Mouse (Mus musculus) heart, embryonic 16.5 days (tissue): Measurements from ENCODE around the gene Galnt7. TPM values are rescaled to one million over a fixed set of nuclear protein-coding genes. Genes with fewer than 3 reads are reported as not detected.

Source experiments
- ATAC-seq: fragments of 200-750 bp; cut with Nextera tagmentation; replicated peaks from 2 replicates; pipeline ENCODE4 v1.8.0; 2017; ENCODE audit warnings: moderate number of reproducible peaks; ENCODE audit not compliant: insufficient read depth, low FRiP score; ENCODE audit errors: extremely low read depth
- H3K27ac ChIP-seq: fragments of 300-500 bp; sonication (generic); 2 replicates; pipeline ENCODE4 v1.5.1; 2014; ENCODE audit warnings: mild to moderate bottlenecking, low read length, control low read depth, moderate library complexity
- H3K27me3 ChIP-seq: fragments of 300-500 bp; sonication (generic); 2 replicates; pipeline ENCODE4 v1.6.1; 2014; ENCODE audit warnings: low read length, mixed read lengths; ENCODE audit not compliant: control insufficient read depth, insufficient read depth
- H3K36me3 ChIP-seq: fragments of 300-500 bp; sonication (generic); 2 replicates; pipeline ENCODE4 v1.6.1; 2014; ENCODE audit not compliant: control insufficient read depth, insufficient read depth
- H3K4me1 ChIP-seq: fragments of 300-500 bp; sonication (generic); 2 replicates; pipeline ENCODE4 v1.6.1; 2014; ENCODE audit warnings: low read length, mixed read lengths; ENCODE audit not compliant: control insufficient read depth, insufficient read depth
- H3K4me2 ChIP-seq: fragments of 300-500 bp; sonication (generic); 2 replicates; pipeline ENCODE4 v1.6.1; 2014; ENCODE audit warnings: low read depth, mild to moderate bottlenecking, control low read depth, low read length
- H3K4me3 ChIP-seq: fragments of 300-500 bp; sonication (generic); 2 replicates; pipeline ENCODE4 v1.5.1; 2014; ENCODE audit warnings: mild to moderate bottlenecking, control low read depth, low read length
- H3K9ac ChIP-seq: fragments of 300-500 bp; sonication (generic); 2 replicates; pipeline ENCODE4 v1.6.1; 2014; ENCODE audit warnings: low read length, control low read depth
- H3K9me3 ChIP-seq: fragments of 300-500 bp; sonication (generic); replicated peaks from 2 replicates; pipeline ENCODE4 v1.6.1; 2016; ENCODE audit warnings: low read length; ENCODE audit not compliant: control insufficient read depth
- WGBS: fragments of 180-500 bp; shearing (Covaris S2); extraction: QIAGEN DNeasy Blood & Tissue Kit; methylation state at CpG from one replicate; pipeline ENCODE4 v1.1.7; 2014; 5-methylcytosine and 5-hydroxymethylcytosine counted together
- polyA plus RNA-seq: library from polyadenylated mRNA; unstranded; fragments of >200 nt; fragmentation: Nextera tagmentation; extraction: Ambion mirVana; gene quantifications from 2 replicates; pipeline ENCODE4 v1.2.1, GENCODE M21; 2015

Gene Galnt7
- polyA plus RNA-seq: 6.1 and 7.1 TPM in 2 replicates

GRCm38 (mm10) chr8:57652456-57653055 lies at the start of gene Galnt7:
Gene Galnt7 (minus strand): TSS chr8:57653032.
- peak within 1 kb of the TSS; percentile 70 for H3K4me2 ChIP-seq
- peak; percentile 90 for ATAC-seq
- H3K9ac ChIP-seq: peak within 1 kb of the TSS; percentile 97
- H3K27ac ChIP-seq: peak within 1 kb of the TSS; percentile 92
- H3K36me3 ChIP-seq: no peaks in the 10 kb centered on the region
- H3K27me3 ChIP-seq: no peaks in the 10 kb centered on the region
- no peaks in the 10 kb centered on the region for H3K9me3 ChIP-seq
- WGBS: under 1% methylated on average over 72 of the region's 74 CpGs
- H3K4me3 ChIP-seq: peak within 1 kb of the TSS; percentile 91
- H3K4me1 ChIP-seq: peaks cover 8% of the 10 kb centered on the region

- no peak overlapping the region for H3K9ac ChIP-seq
- ATAC-seq: no peak
- H3K27ac ChIP-seq: no peak overlapping the region
- H3K36me3 ChIP-seq: no peaks in the 10 kb centered on the region
- 68% methylated on average over 7 of the region's 7 CpGs for WGBS
- H3K27me3 ChIP-seq: no peaks in the 10 kb centered on the region
- H3K4me1 ChIP-seq: no peaks in the 10 kb centered on the region
- no peak overlapping the region for H3K4me2 ChIP-seq
- H3K4me3 ChIP-seq: no peak overlapping the region
- H3K9me3 ChIP-seq: no peaks in the 10 kb centered on the region
Measured at GRCm38 (mm10) chr8:57688633-57689032, 35.8 kb upstream of the Galnt7 start.

GRCm38 (mm10) chr8:57685803-57686202 lies 33.0 kb upstream of the Galnt7 start:
- H3K4me2 ChIP-seq: no peak overlapping the region
- ATAC-seq: no peak
- no peaks in the 10 kb centered on the region for H3K4me1 ChIP-seq
- H3K9me3 ChIP-seq: no peaks in the 10 kb centered on the region
- WGBS: 86% methylated on average over 3 of the region's 3 CpGs
- no peak overlapping the region for H3K9ac ChIP-seq
- no peaks in the 10 kb centered on the region for H3K36me3 ChIP-seq
- H3K27ac ChIP-seq: no peak overlapping the region
- H3K27me3 ChIP-seq: no peaks in the 10 kb centered on the region
- no peak overlapping the region for H3K4me3 ChIP-seq

DNA sequence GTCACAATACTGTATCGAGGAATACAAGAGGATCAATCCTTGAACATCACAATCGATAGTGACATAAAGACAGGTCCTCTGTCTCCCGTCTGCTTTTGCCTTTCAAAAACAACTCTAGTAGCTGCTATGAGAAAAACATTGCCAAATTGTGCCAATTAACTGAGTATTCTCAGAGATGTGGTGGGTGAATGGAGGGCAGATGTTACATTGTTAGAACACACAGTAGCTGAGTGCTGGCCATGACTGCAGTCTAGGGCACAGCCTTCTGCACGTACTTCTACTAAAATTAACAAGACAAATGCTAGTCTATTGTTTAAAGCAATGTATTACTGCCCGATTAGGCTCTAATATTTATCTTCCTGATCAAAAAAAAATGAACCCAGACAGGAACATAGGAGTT lies 27.2 kb upstream of the Galnt7 start:
- no peaks in the 10 kb centered on the region for H3K4me1 ChIP-seq
- WGBS: 76% methylated on average over 5 of the region's 5 CpGs
- H3K9ac ChIP-seq: no peak overlapping the region
- no peaks in the 10 kb centered on the region for H3K27me3 ChIP-seq
- H3K27ac ChIP-seq: no peak overlapping the region
- no peak for ATAC-seq
- no peaks in the 10 kb centered on the region for H3K36me3 ChIP-seq
- H3K9me3 ChIP-seq: no peaks in the 10 kb centered on the region
- H3K4me3 ChIP-seq: no peak overlapping the region
- H3K4me2 ChIP-seq: no peak overlapping the region

- Histone ChIP-seq H3K4me1 (no peaks in the 10 kb centered on the region), H3K4me3 (no peak overlapping the region), H3K27ac (no peak overlapping the region), H3K27me3 (no peaks in the 10 kb centered on the region), H3K9ac (no peak overlapping the region), H3K9me3 (no peaks in the 10 kb centered on the region), H3K36me3 (no peaks in the 10 kb centered on the region), H3K4me2 (no peak overlapping the region)
- ATAC-seq: no peak
- WGBS: 75% methylated on average over 2 of the region's 2 CpGs
Measured at GRCm38 (mm10) chr8:57664121-57664520, 11.3 kb upstream of the Galnt7 start.

GRCm38 (mm10) chr8:57660019-57660418 lies 7.2 kb upstream of the Galnt7 start:
- no peaks in the 10 kb centered on the region for H3K27me3 ChIP-seq
- no peaks in the 10 kb centered on the region for H3K9me3 ChIP-seq
- no peaks in the 10 kb centered on the region for H3K4me1 ChIP-seq
- H3K36me3 ChIP-seq: no peaks in the 10 kb centered on the region
- 88% methylated on average over 2 of the region's 2 CpGs for WGBS
- H3K9ac ChIP-seq: no peak overlapping the region
- no peak for ATAC-seq
- H3K27ac ChIP-seq: no peak overlapping the region
- H3K4me2 ChIP-seq: no peak overlapping the region
- no peak overlapping the region for H3K4me3 ChIP-seq

DNA sequence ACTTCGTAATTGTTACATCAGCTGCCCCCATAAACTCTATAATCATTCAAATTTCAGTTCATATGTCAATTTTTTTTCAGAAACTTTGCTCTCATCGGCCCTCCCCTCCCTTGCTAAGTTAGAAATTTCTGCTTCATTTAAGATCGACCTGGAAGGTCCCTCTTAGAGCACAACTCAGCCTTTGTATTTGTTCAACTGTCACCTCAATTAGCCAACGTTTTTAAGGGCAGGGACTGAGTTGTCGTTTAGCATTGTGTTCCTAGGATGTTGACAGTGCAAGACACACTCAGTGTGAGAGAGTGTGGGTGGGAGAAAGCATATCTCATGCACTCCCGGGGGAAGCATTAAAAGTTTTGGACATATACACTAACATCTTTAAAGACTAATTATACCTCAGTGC lies 3.6 kb upstream of the Galnt7 start:
- no peaks in the 10 kb centered on the region for H3K9me3 ChIP-seq
- 64% methylated on average over 6 of the region's 6 CpGs for WGBS
- no peaks in the 10 kb centered on the region for H3K36me3 ChIP-seq
- 0 out of 2 replicates have a peak, but pooled peaks cover 4% of the 10 kb centered on the region for H3K4me1 ChIP-seq
- H3K27me3 ChIP-seq: no peaks in the 10 kb centered on the region
- H3K4me3 ChIP-seq: no peak overlapping the region
- H3K4me2 ChIP-seq: no peak overlapping the region
- ATAC-seq: no peak
- H3K9ac ChIP-seq: no peak overlapping the region
- no peak overlapping the region for H3K27ac ChIP-seq

GRCm38 (mm10) chr8:57654146-57654545 lies 1.3 kb upstream of the Galnt7 start:
- Histone ChIP-seq H3K36me3 (no peaks in the 10 kb centered on the region), H3K27me3 (no peaks in the 10 kb centered on the region), H3K9ac (no peak overlapping the region; the same call in 1 of the 2 replicates), H3K4me1 (peaks cover 6% of the 10 kb centered on the region; the same call in 1 of the 2 replicates), H3K27ac (no peak overlapping the region), H3K4me3 (peak overlapping the region; percentile 91), H3K9me3 (no peaks in the 10 kb centered on the region), H3K4me2 (peak overlapping the region; percentile 70; the same call in 1 of the 2 replicates)
- no peak for ATAC-seq
- 84% methylated on average over 7 of the region's 7 CpGs for WGBS

GRCm38 (mm10) chr8:57653768-57654125 lies 915 bp upstream of the Galnt7 start:
- H3K4me1 ChIP-seq: peaks cover 6% of the 10 kb centered on the region; the same call in 1 of the 2 replicates
- H3K9me3 ChIP-seq: no peaks in the 10 kb centered on the region
- no peaks in the 10 kb centered on the region for H3K36me3 ChIP-seq
- peak overlapping the region; percentile 13; the same call in 1 of the 2 replicates for H3K9ac ChIP-seq
- H3K27ac ChIP-seq: peak overlapping the region; percentile 3; the same call in 1 of the 2 replicates
- no peaks in the 10 kb centered on the region for H3K27me3 ChIP-seq
- ATAC-seq: no peak
- peak overlapping the region; percentile 91 for H3K4me3 ChIP-seq
- WGBS: 25% methylated on average over 7 of the region's 7 CpGs
- peak overlapping the region; percentile 70 for H3K4me2 ChIP-seq
